Mouse (Mus musculus): ENCODE measurements around the gene Ablim2.

The Ablim2 gene

DNA sequence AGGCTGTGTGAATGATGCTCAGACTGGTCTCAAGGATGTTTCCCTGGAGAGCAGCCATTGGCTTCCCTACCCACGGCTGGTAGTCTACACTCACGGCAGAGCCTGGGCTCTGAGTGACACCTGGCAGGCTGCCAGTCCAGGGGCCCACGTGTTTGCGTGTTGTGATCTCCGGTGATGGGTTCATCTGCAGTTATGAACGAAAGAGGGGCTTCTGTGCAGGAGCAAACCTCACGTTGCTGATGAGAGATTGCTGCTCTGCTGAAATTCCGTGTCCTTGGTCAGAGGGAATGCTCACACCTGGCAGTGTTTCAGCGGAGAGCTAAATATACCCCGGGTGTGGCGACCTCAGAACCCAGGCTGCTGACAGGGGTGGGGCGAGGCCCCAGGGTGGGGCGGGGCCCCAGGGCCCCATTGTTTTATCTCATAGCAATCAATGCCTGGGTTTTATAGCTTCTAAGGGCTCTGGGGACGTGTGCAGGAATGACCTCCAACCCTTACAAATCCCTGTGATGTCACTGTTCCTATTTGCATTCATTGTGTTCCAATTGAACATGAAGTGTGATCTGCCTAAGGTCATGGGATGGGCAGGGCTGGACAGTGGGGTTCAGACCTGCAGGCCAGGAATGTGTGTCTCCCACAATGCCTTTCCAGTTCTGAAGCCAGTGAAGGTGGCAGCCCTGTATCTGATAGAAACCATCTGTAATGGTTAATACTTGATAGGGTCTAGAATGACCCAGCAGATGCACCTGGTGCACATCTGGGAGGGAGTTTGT lies 13.4 kb downstream of the Ablim2 start:
- DNase-seq, result no peak

DNA sequence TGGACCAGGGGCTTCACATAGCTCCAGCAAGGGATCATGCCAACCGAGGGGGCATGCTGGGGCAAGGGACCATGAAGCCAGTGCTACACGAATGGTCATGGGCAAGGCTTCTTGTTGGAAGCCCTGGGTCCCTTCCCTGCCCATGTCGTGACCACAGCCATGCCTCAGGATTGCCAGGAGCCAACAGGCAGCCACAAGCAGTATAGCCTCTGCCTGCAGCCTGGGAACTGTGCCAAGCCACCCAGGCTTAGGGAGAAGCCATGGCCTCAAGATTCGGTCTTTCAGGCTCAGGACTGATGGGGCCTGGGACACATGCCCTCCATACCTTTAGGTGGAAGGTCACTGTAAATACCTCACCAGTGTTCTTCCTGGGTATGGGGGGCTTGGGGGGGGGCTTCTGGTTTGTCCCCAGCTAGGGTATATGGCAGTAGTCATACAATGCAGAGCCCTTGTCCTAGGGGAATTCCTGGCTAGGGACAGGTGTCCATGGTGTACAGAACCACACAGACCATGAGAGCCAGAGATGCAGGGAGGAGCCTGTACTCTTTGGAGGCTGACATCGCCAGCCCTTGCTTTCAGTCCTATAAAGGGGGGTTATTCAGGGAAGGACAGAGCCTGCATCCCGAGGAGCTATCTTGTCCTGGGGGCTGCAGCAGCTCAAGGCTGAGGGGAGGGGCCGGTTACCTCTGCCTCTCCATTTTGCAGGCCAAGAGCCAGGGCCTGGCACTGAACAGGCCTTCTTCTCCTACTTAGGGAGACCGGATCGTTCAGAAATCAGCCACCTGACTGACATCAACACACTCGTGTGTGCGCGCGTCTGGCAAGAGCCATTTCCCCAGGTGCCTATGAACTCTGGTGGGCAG lies 15.8 kb downstream of the Ablim2 start:
- no peak for DNase-seq

DNA sequence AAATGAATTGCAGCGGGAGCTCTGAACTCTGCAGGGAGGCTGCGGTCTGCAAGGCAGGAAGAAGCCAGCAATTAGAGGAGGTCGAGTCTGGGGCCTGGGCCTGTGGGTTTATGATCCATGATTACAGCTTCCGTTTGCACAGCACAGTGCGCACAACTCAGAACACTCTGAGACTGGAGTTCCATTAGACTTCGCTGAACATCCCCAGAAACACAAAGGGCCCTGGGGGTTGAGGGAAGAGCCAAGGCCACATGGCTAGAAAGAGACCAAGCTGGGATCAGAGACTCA lies 16.4 kb downstream of the Ablim2 start:
- DNase-seq, result no peak

DNA sequence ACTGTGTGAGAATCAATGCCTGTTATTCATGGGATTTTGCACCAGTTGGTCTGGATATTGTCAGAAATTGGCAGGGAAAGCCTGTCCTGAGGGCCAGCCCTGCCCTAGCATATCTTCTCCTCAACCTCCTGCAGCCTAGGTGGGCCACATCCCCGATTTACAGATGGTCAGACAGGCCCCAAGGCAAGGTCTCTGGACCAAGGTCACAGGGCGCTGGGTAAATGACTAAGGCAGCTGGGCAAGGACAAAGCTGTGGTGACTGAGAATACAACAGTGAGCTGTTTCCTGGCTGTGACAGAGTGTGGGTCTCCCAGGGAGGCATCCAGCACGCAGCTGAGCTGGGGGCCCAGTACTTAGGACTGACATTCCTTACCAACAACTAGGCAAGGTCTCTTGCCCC lies 23.4 kb downstream of the Ablim2 start:
- no peak for DNase-seq

DNA sequence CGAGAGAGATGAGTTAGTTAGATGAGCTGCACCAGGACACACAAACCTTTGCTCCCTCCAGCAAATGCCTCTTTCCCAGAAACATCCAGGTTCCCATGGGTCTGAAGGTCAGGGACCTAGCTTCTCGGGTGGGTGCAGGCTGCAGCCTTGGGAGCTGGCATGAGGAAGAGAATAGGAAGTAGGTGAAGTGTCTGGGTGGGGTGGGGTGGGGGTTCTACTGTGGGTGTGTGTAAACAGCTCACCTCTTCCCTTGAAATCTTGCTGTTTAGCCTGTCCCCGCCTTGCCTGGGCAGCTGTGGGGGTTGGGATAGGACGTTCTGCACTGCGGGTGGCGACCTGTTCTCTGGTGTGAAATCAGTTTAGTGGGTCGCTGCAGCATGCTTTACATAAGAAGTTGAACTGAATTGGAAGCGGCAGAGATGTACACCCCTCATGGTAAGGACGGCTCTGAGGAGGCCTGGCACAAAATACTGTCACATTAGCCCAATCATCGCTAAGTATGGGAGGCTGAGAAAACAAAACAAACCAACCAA lies 25.0 kb downstream of the Ablim2 start:
- no peak for DNase-seq

DNA sequence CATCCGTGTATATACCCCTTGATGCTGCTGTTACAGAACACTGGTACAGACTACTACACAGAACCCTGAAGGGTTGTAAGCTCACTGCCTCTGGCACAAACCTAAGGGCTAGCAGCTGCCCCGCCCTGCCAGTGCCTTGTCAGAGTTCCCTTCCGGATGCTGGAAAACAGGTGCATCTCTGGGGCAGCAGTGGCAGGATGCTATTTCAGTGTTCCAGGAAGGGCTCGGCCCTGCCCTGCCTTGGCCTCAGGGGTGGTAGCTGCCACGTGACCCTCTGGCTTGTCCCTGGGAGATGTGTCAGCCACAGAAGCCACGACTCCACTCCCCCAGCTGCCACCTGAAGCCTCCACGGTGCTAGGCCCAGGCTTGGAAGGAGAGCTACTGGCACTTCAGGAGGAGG lies 28.2 kb downstream of the Ablim2 start:
- DNase-seq, result no peak

DNA sequence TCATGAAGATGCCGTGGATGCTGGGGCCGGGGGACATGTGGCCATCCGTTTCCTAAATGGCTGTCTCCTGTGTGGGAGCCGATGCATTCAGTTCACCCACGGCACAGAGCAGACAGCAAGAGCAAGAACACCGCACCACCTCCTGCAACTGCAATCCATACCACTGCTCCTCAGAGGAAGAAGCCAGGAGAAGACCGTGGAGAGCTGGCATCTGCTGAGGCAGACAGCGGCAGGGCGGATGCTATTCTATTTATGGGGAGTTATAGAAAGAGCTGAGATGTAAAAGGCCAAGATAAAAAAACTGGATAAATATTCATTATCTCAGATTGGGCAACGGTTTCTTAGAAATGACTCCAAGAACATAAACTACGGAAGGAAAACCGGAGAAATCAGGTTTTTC lies 30.2 kb downstream of the Ablim2 start:
- DNase-seq, result no peak

DNA sequence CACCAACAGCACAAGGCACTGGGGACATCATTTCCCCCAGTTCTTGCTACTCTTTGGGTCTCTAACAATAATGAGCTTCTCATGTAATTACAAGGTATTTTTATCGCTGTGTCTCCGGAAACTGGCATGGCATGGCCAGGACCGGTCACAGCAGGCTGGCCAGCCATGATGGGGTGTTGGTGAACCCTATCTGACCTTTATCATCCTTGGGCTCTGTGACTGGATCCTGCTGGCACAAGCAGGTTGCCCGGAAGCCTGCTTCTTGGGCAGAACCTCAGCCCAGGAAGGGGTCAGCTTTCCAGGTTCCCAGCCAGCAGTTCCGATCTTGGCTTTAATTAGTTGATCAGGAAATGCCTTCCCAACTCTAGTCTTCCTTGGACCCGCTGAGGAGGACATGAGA lies 31.0 kb downstream of the Ablim2 start:
- no peak for DNase-seq

DNA sequence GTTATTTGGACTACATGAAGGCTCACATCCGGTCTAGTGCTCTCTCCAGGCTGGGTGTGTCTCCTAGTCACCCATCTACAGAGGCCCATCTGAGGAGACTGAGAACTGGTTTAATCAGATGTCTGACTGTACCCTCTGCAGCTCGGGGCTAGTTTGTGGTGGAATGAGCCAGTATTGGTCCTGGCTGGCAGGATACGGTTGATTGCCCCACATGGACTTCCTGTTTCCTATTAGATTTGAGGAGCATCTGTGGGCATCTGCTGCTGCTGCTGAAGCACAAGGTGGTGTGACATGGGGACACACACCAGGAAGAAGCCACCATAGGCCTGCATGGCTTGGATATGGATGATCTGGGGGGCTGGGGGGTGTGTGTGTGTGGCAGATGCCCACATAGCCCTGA lies 32.0 kb downstream of the Ablim2 start:
- DNase-seq, result no peak

DNA sequence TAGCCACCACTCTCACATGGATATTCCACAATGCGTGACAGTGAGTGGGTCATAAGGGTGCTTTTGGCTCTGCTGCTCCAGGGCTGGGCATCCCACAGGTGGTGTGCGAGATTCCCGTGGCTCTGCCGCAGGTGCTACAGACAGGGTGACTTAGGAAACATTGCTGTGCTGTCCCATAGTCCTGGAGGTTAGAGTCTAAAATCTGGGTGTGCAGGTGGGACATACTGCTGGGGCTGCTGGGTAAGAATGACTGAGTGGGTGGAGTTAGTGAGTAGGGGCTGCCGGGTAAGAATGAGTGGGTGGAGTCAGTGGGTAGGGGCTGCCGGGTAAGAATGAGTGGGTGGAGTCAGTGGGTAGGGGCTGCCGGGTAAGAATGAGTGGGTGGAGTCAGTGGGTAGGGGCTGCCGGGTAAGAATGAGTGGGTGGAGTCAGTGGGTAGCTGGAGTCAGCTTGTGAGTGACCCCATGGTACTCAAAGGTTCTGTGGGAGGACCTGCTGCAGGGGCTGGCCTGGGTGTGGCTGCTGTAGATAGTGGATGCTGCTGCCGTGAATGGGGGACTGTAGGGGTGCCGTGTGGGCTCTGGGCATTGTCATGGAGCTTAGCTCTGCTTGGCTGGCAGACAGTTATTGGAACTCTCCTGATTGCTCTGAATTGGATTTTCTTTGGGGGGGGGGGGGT lies 32.8 kb downstream of the Ablim2 start:
- DNase-seq, result no peak

DNA sequence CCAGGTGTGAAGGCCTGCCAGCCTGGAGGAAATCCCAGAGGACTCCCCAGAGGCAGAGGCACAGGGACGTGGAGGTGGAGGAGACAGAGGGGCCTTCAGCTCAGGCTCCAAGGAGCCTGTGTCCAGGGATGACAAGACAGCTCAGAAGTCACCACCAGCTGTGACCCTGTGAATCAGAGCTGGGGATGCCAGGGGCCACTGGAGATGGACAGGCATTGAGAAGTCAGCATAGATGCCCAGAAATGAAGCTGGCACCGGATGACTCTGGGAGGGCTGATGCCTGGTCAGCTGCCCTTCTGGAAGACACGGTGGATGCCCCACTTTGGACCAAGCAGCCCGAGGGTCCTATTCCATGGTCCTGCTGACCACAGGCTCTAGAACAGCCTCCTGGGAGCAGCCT lies 36.3 kb downstream of the Ablim2 start:
- no peak for DNase-seq

DNA sequence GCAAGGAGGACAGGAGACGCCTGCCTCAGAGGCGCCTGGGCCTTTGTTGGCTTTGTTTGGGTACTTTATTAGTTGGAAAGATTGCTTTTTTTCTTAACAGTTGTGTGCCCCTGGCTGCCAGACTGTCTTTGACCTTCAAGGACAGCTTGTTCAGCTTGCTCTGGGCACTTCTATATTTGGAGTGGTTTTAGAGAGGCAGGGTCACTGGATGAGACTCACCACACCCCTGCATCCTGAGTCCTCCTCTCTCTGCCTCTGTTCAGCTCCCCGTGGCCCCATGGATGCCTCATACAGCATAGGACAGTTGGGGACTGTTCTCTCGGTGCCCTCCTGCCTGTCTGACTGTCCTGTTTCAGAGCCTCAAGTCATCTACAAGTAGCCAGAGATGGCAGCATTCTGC lies 37.3 kb downstream of the Ablim2 start:
- DNase-seq, result no peak

DNA sequence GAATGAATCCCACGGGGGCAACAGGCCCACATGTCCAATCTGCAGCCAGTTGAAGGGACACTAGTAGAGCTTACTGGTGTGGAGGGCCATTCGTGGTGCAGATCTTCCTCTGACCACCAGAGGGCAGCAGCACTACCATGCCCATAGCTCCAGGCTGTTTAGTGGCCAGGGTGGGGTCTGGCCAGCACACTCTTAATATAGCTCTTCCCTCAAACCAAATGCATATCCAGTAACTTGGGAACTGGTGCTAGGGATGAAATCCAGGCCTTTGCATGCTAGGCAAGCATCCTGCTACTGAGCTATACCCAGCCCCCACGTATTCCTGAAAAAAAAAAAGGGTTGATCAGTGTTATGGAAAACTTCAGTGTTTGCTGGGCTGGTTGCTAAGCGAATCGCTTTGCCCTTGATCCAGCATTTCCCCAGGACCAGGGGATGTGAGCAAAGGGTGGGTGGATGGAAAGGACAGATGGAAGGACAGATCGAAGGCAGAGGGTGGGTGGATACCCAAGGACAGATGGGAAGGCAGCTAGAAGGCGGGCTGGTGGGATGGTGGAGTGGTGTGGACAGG lies 37.9 kb downstream of the Ablim2 start:
- DNase-seq, result no peak

DNA sequence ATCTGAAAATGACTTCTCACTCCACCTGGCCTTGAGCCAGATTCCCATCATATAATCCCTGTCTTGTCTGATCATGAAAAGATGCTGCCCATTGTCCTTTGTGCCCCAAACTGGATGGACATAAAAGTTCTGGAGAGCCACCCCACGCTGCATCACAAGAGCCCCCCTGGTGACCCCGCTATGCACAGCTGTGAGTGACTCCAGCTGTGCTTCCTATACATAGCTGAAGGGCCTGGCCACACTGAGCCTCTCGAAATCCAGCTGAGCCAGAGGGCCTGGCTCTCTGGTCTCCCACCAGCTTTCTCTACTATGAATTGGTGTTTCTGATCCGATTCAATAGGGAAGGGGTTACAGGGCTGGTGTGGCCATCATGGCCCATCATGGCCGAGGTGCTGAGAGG lies 38.5 kb downstream of the Ablim2 start:
- DNase-seq, result no peak

DNA sequence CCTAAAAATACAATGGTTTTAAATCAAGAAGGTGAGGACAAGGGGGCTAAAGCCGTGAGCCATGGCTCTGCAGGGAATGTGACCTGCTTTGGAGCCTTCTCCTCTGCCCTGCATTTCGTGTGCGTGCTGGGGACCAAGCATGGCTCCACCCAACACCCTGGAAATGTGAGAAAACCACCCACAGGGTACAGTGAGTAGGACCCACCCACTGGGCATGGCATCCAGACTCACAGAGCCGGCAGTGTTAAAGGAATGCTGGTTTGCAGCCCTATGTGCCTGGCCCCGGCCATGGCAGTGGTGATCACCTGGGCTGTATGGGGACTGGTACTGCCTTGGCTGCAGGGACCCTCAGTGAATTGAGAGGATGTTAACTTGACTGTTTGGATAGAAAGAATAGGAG lies 41.4 kb downstream of the Ablim2 start:
- no peak for DNase-seq

DNA sequence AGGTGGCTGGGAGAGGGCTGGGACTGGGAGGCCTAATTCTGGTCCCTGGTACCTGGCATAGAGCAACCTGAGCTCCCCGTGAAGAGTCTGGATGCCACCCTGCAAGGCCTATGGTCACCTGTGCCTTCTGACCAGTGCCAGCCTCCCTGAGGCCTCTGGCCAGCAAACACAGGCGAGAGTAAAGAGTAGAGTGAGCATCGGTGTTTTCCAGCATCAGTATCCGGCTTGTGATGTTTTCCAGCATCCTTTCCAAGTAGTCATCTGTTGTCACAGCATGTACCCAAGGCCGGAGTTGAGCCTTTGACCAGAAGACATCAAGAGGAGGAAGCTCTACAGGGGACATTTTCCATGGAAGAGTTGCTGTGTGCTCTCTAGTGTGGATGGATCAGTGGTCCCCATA lies 45.7 kb downstream of the Ablim2 start:
- no peak for DNase-seq

DNA sequence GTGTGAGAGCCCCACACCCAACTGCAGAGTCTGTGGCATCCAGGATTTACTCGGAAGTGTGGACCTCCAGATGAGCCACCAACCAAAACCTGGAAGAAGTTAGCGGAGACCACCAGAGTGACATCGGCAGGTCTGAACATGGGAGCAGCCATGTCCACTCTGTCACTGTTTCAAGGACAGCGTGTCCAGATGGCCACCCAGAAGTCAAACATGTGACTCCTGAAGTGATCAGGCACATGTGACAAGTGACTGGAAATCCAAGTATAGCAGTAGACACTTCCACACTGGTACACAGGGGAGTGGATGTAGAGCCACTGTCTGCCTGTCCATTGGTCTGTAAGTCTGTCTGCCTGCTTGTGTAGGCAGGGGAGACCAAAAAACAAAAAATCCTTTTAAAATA lies 47.0 kb downstream of the Ablim2 start:
- no peak for DNase-seq

DNA sequence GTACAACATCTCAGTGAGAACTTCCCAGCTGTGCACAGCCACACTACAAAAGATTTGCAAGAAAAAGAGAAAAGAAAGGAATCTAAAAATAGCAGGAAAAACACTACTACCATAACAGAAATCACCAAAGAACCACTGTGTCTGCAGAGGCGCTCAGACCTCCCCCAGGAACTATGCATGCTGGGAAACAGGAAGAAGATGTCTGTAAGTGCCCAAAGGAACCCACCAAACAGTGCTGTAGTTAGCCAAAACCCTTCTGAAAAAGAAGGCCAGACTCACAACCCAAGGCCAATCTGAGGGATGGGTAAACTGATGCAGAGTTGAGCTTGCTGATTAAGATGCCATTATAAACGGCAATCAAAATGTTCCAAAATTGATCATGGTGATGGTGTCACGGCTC lies 47.5 kb downstream of the Ablim2 start:
- no peak for DNase-seq

DNA sequence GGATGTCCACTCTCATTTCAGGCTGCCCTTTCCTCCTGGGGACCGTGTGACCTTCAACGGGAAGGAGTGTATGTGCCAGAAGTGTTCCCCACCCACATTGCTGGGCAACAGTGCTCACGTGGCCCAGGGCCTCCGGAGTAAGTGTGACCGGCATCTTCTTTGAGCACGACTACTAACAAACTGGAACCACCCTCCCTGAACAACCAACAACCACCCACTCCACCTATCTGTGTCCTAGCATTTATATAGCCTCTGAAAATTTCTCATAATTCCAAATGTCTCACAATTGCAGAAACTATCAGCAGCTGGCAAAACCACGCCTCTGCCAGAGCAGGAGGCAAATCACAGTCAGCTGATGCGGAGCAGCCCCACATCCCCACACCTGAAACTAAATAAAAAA lies 49.3 kb downstream of the Ablim2 start:
- DNase-seq, result no peak

DNA sequence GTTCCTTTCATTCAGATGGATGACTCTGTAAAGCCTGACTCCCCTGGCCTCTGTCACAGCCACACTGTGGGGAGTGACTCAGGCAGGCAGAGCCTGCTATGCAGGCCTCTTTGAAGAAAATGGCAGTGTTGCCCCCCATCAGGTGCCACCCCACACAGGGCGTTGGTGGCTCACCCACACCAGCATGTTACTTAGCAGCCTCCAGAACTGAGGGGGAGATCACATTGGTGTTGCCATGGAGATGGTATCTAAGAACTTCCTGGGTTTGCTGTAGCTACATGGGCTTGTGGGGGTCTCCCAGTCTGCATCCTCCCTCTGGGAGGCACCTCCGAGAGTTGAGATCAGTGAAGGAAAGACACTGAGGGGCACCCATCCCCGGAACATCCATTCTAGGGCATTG lies 52.8 kb downstream of the Ablim2 start:
- DNase-seq, result no peak

DNA sequence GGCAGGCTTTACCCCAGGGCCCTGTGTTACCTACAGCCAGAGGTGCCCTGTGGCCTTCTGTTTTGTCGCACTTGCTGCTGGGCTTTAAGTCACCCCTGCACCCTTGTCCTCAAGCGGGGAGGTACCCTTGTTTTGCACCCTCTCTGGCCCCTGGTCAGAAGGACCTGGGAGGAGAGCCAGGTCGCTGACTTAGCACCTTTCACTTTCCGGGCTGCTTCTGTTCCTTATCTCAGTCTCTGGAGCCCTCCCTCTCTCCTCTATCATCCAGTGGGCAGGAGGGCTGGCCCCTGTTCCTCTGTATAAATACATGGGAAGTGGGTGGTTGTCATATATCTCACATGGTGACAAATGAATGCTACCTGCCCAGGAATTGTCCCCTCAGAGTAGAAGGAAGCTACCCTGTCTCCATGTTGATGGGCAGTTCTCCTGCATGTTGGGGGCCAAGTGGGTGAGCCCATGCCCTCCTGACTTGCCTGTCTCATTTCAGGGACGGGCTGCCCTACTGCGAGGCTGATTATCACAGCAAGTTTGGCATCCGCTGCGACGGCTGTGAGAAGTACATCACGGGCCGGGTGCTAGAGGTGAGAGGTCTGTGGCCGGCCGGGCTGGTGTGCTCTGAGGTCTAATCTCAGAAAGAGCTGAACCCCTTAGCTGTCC lies 54.1 kb downstream of the Ablim2 start:
- no peak for DNase-seq

DNA sequence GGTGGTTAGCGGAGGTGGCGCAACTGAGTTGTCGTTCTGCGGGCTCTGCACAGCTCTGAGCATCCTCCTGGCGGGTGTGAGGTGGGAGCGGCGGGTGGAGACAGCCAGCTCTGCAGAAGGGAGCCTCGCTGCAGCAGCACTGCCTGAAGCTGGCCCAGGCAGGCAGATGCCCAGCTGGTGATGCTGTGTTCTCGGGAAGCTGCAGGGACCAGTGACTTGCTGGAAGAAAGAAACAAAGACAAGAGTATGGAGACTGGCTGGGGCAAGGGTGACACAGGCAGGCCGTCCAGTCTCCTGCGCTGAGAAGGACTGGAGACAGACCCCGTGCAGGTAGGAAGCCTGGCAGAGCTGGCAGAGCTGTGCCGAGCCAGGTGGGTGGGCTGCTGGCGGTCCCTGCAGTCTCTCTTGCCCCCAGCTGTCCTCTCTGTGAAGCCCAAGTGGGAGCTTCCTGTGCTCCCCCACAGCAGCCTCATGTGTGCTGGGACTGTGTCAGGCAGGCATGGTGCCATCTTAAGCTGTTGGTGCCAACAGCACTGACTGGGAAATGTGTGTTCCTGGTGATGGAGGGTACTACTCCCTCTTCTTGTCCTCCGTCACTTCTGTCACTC lies 56.8 kb downstream of the Ablim2 start:
- DNase-seq, result no peak
